Mouse (Mus musculus) midbrain, postnatal 0 days (tissue): ENCODE results near the gene Srd5a1. TPM values are rescaled to one million over a fixed set of nuclear protein-coding genes. Genes with fewer than 3 reads are reported as not detected.
"Not testable (repeated sequence)": the region's sequence is repeated elsewhere in the genome, so short reads cannot be mapped to it uniquely, and the experiment has no call there.

Experiments
- ATAC-seq: fragments of 200-750 bp; cut with Nextera tagmentation; 2 replicates; pipeline ENCODE4 v1.8.0; 2017; ENCODE audit warnings: moderate number of reproducible peaks, mild to moderate bottlenecking, moderate TSS enrichment, moderate library complexity; ENCODE audit not compliant: low FRiP score
- DNase-seq: peaks from one replicate; pipeline ENCODE4 v3.0.0-alpha.2; 2015; ENCODE audit warnings: low spot score
- H3K27ac ChIP-seq: fragments of 300-500 bp; sonication (generic); 2 replicates; pipeline ENCODE4 v1.5.1; 2014; ENCODE audit warnings: low read depth, mild to moderate bottlenecking, low read length, mixed read lengths
- H3K27me3 ChIP-seq: fragments of 300-500 bp; sonication (generic); 2 replicates; pipeline ENCODE4 v1.6.1; 2014; ENCODE audit warnings: low read length, control low read depth, mixed read lengths; ENCODE audit not compliant: insufficient read depth
- H3K36me3 ChIP-seq: fragments of 300-500 bp; sonication (generic); 2 replicates; pipeline ENCODE4 v1.6.1; 2014; ENCODE audit warnings: low read length, control low read depth, mixed read lengths; ENCODE audit not compliant: insufficient read depth
- H3K4me1 ChIP-seq: fragments of 300-500 bp; sonication (generic); 2 replicates; pipeline ENCODE4 v1.6.1; 2014; ENCODE audit warnings: mild to moderate bottlenecking, control low read depth, antibody characterized with exemption, low read length, mixed read lengths; ENCODE audit not compliant: insufficient read depth
- H3K4me2 ChIP-seq: fragments of 300-500 bp; sonication (generic); 2 replicates; pipeline ENCODE4 v1.6.1; 2014; ENCODE audit warnings: low read depth, mild to moderate bottlenecking, low read length, mixed read lengths; ENCODE audit not compliant: poor library complexity, severe bottlenecking
- H3K4me3 ChIP-seq: fragments of 300-500 bp; sonication (generic); 2 replicates; pipeline ENCODE4 v1.5.1; 2014; ENCODE audit warnings: low read depth, mild to moderate bottlenecking, low read length, moderate library complexity
- H3K9ac ChIP-seq: fragments of 300-500 bp; sonication (generic); replicated peaks from 2 replicates; pipeline ENCODE4 v1.6.1; 2014; ENCODE audit warnings: mild to moderate bottlenecking, low read length, moderate library complexity, mixed read lengths; ENCODE audit not compliant: poor library complexity, severe bottlenecking
- H3K9me3 ChIP-seq: fragments of 300-500 bp; sonication (generic); 2 replicates; pipeline ENCODE4 v1.6.1; 2016; ENCODE audit warnings: low read length, control low read depth
- CTCF ChIP-seq: IDR thresholded peaks from 2 replicates; pipeline ENCODE4 v1.5.1; 2016; ENCODE audit warnings: antibody characterized with exemption, mild to moderate bottlenecking
- WGBS: fragments of 180-500 bp; shearing (Covaris S2); extraction: QIAGEN DNeasy Blood & Tissue Kit; methylation state at CpG from one replicate; pipeline ENCODE4 v1.1.7; 2014; 5-methylcytosine and 5-hydroxymethylcytosine counted together
- polyA plus RNA-seq: library from polyadenylated mRNA; unstranded; fragments of >200 nt; fragmentation: Nextera tagmentation; extraction: Ambion mirVana; gene quantifications from 2 replicates; pipeline ENCODE4 v1.2.1, GENCODE M21; 2015
- total RNA-seq: library from RNA; depleted of rRNA; stranded (reverse); fragments of >200 nt; gene quantifications from 2 replicates; pipeline ENCODE4 v1.2.3, GENCODE M21; 2014

Srd5a1 gene
- total and polyA plus RNA-seq, 2 experiments from 2014 or later = 22.9 to 36.3 TPM

DNA sequence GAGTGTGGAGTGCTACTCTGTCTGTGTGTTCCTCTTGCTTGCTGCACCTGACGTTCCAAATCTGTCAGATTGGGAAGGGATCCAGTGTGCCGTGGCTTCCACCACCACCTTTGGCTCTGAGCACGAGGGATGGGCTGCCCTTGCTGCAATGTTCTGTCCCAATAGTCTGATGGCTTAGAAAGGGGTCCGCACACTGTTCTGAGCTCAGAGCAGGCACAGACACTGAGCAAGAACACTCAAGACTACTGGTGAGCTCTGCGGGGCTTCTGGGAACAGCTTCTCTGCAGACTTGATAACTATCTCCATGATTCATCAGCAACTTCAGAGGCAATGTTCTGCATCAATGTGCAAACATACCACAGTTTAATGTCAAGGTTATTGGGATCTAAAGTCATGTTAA lies 9.9 kb downstream of the Srd5a1 start:
- Histone ChIP-seq H3K9ac (no peak overlapping the region), H3K36me3 (no peaks in the 10 kb centered on the region), H3K27ac (no peak overlapping the region), H3K4me3 (no peak overlapping the region), H3K4me2 (no peak overlapping the region), H3K4me1 (no peaks in the 10 kb centered on the region), H3K27me3 (no peaks in the 10 kb centered on the region), H3K9me3 (no peaks in the 10 kb centered on the region)
- WGBS = 84% methylated on average over 5 of the region's 5 CpGs
- no peak for TF ChIP-seq CTCF
- DNase-seq (no peak), ATAC-seq (no peak)

DNA sequence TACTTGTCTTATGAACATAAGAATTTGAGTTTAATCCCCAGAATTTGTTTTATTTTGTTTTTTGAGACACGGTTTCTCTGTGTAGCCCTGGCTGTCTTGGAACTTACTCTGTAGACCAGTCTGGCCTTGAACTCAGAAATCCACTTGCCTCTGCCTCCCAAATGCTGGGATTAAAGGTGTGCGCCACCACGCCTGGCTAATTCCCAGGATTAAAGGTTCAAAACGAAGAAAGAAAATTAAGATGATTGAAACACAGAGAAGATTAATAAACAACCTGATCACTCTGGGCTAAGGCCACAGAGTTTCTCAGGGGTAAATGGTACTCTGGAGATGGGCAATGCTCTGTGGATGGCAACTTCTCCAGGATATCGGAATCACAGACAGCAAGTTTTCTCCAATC lies 10.4 kb downstream of the Srd5a1 start:
- 89% methylated on average over 5 of the region's 5 CpGs for WGBS
- not testable (repeated sequence) for ATAC-seq, H3K4me2 ChIP-seq, H3K9ac ChIP-seq, DNase-seq, H3K9me3 ChIP-seq, H3K4me3 ChIP-seq, H3K4me1 ChIP-seq, H3K27me3 ChIP-seq, H3K27ac ChIP-seq, H3K36me3 ChIP-seq

DNA sequence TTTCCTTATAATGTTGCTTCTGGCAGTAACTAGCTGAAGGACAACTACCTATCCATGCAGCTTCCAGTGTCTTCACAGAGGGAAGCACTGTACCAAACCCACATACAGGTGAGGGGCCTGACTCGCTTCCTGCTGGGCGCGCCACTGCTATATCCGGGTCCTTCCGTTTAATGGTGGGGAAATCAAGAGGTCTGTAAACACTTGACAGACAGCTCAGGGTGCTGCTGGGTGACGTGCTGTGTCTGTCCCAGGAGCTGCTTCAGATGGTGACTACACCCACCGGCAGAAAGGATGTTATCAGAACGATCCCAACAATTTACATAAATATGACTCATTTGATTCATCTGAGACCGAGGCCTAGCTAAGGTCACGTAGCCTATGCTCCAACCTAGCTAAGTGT lies 12.4 kb downstream of the Srd5a1 start:
- DNase-seq = no peak
- Histone ChIP-seq H3K4me2 (no peak overlapping the region), H3K4me1 (no peaks in the 10 kb centered on the region), H3K9ac (no peak overlapping the region), H3K36me3 (no peaks in the 10 kb centered on the region), H3K4me3 (no peak overlapping the region), H3K9me3 (no peaks in the 10 kb centered on the region), H3K27me3 (no peaks in the 10 kb centered on the region), H3K27ac (no peak overlapping the region)
- no peak for ATAC-seq
- WGBS = 95% methylated on average over 10 of the region's 10 CpGs
- TF ChIP-seq CTCF = no peak

DNA sequence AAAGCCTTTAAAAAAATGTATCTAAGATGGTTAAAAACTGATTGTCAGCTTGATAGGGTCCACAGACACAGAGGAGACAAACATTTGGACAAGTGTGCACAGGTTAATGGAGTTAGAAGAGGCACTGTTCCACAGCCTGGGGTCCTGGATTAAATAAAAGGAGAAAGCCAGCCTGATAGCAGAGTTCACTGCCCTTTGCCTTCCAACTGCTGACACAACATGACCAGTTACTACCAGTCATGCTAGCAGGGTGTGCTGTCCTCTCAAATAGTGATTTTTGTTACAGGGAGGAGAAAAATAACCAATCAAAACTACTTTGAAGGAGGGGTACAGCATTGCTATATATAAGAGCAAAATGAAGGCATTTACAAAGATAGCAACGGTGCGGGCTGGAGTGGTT lies 14.7 kb downstream of the Srd5a1 start:
- TF ChIP-seq CTCF = no peak
- H3K27me3 ChIP-seq = no peaks in the 10 kb centered on the region
- no peaks in the 10 kb centered on the region; the same call in 1 of the 2 replicates for H3K36me3 ChIP-seq
- no peaks in the 10 kb centered on the region for H3K9me3 ChIP-seq
- no peak overlapping the region for H3K9ac ChIP-seq
- H3K4me3 ChIP-seq = no peak overlapping the region
- no peak overlapping the region for H3K4me2 ChIP-seq
- ATAC-seq (no peak), DNase-seq (no peak)
- no peaks in the 10 kb centered on the region for H3K4me1 ChIP-seq
- whole genome bisulfite sequencing = 95% methylated on average over 2 of the region's 2 CpGs
- no peak overlapping the region for H3K27ac ChIP-seq

DNA sequence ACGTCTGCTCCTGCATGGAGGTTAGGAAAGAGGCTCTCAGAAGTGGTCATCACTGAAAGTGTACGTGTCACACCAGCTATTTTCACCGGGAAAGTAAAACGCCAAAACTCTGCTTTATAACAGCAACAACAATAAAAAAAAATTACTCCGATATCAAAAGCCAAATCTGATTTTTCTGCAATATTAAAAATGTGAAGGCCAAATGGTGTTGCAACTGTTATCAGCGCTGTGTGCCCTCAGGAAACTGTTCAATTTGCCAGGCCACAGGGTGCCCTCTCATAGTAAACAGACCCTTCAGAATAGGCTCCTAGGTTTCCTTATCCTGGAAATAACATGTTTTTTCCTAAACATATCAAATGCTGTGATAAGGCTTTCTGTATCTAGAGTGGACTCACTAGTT lies 15.3 kb downstream of the Srd5a1 start:
- H3K27me3 ChIP-seq = no peaks in the 10 kb centered on the region
- 93% methylated on average over 6 of the region's 6 CpGs for WGBS
- no peak for ATAC-seq
- no peaks in the 10 kb centered on the region for H3K4me1 ChIP-seq
- H3K27ac ChIP-seq = no peak overlapping the region
- H3K4me2 ChIP-seq = no peak overlapping the region
- no peak for TF ChIP-seq CTCF
- no peak overlapping the region for H3K9ac ChIP-seq
- H3K36me3 ChIP-seq = no peaks in the 10 kb centered on the region; the same call in 1 of the 2 replicates
- DNase-seq = no peak
- no peaks in the 10 kb centered on the region for H3K9me3 ChIP-seq
- H3K4me3 ChIP-seq = no peak overlapping the region

DNA sequence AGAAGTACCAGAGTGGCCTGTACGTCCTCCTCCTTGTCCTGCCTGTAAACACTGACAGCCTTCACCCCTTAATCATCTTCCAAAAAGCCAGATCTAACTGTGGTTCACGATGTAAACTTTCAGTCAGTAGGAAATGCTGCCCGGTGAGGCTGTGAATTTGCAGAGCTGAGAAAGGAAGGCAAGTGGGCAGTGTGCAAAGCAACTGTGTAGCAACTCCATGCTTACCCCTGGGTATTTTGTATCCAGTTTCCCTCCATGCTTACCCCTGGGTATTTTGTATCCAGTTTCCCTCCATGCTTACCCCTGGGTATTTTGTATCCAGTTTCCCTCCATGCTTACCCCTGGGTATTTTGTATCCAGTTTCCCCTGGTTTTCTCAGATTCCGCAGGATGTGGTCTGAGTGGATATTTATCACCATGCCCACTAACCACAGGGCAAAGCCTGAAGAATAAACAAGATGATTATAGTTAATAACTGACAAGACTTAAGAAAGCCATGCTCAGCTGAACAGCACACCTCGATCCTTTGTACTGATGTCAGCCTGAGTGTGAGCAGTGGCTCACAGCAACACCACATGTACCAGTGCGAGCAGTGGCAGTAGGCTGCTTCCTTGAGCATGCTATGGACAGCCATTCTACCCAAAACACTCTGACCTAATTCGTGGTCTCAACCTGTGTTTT lies 16.5 kb downstream of the Srd5a1 start:
- no peak for ATAC-seq
- Histone ChIP-seq H3K36me3 (no peaks in the 10 kb centered on the region; the same call in 1 of the 2 replicates), H3K4me1 (no peaks in the 10 kb centered on the region), H3K27ac (no peak overlapping the region), H3K9ac (no peak overlapping the region), H3K4me2 (no peak overlapping the region), H3K9me3 (no peaks in the 10 kb centered on the region), H3K4me3 (no peak overlapping the region), H3K27me3 (no peaks in the 10 kb centered on the region)
- 92% methylated on average over 7 of the region's 7 CpGs for WGBS
- TF ChIP-seq CTCF = no peak
- DNase-seq = no peak
